Mouse (Mus musculus) stomach, postnatal 0 days (tissue): ENCODE data around the gene Sult2b1. TPM values are rescaled to one million over a fixed set of nuclear protein-coding genes. Genes with fewer than 3 reads are reported as not detected.

Source experiments
- ATAC-seq: fragments of 200-750 bp; cut with Nextera tagmentation; 2 replicates; pipeline ENCODE4 v1.8.0; 2017; ENCODE audit not compliant: low FRiP score, low TSS enrichment
- DNase-seq: peaks from one replicate; pipeline ENCODE4 v3.0.0-alpha.2; 2016; ENCODE audit warnings: low spot score
- H3K27ac ChIP-seq: fragments of 300-500 bp; sonication (generic); replicated peaks from 2 replicates; pipeline ENCODE4 v1.5.1; 2014; ENCODE audit warnings: mild to moderate bottlenecking, control low read depth
- H3K27me3 ChIP-seq: fragments of 300-500 bp; sonication (generic); 2 replicates; pipeline ENCODE4 v1.6.1; 2014; ENCODE audit warnings: low read length; ENCODE audit not compliant: control insufficient read depth, insufficient read depth
- H3K36me3 ChIP-seq: fragments of 300-500 bp; sonication (generic); 2 replicates; pipeline ENCODE4 v1.6.1; 2014; ENCODE audit warnings: low read length, mixed read lengths; ENCODE audit not compliant: control insufficient read depth, insufficient read depth
- H3K4me1 ChIP-seq: fragments of 300-500 bp; sonication (generic); replicated peaks from 2 replicates; pipeline ENCODE4 v1.6.1; 2014; ENCODE audit warnings: antibody characterized with exemption; ENCODE audit not compliant: control insufficient read depth, insufficient read depth
- H3K4me2 ChIP-seq: fragments of 300-500 bp; sonication (generic); replicated peaks from 2 replicates; pipeline ENCODE4 v1.6.1; 2014; ENCODE audit warnings: low read depth, mild to moderate bottlenecking, control low read depth, moderate library complexity
- H3K4me3 ChIP-seq: fragments of 300-500 bp; sonication (generic); 2 replicates; pipeline ENCODE4 v1.5.1; 2014; ENCODE audit warnings: low read depth, low read length, control low read depth
- H3K9ac ChIP-seq: fragments of 300-500 bp; sonication (generic); 2 replicates; pipeline ENCODE4 v1.6.1; 2014; ENCODE audit warnings: mild to moderate bottlenecking, low read length, control low read depth, mixed read lengths
- H3K9me3 ChIP-seq: fragments of 300-500 bp; sonication (generic); 2 replicates; pipeline ENCODE4 v1.6.1; 2016; ENCODE audit warnings: low read length; ENCODE audit not compliant: control insufficient read depth
- CTCF ChIP-seq: IDR thresholded peaks from 2 replicates; pipeline ENCODE4 v1.5.1; 2016; ENCODE audit warnings: antibody characterized with exemption, low read depth, mild to moderate bottlenecking, moderate library complexity
- EP300 ChIP-seq: optimal IDR thresholded peaks from 2 replicates; pipeline ENCODE3; 2016; ENCODE audit warnings: antibody characterized with exemption
- WGBS: fragments of 180-500 bp; shearing (Covaris S2); extraction: QIAGEN DNeasy Blood & Tissue Kit; methylation state at CpG from one replicate; pipeline ENCODE4 v1.1.7; 2014; 5-methylcytosine and 5-hydroxymethylcytosine counted together
- polyA plus RNA-seq: library from polyadenylated mRNA; unstranded; fragments of >200 nt; fragmentation: Nextera tagmentation; extraction: Ambion mirVana; gene quantifications from 2 replicates; pipeline ENCODE4 v1.2.1, GENCODE M21; 2015

Gene Sult2b1
- polyA plus RNA-seq, 1 experiment from 2014 or later = 87.1 TPM

DNA sequence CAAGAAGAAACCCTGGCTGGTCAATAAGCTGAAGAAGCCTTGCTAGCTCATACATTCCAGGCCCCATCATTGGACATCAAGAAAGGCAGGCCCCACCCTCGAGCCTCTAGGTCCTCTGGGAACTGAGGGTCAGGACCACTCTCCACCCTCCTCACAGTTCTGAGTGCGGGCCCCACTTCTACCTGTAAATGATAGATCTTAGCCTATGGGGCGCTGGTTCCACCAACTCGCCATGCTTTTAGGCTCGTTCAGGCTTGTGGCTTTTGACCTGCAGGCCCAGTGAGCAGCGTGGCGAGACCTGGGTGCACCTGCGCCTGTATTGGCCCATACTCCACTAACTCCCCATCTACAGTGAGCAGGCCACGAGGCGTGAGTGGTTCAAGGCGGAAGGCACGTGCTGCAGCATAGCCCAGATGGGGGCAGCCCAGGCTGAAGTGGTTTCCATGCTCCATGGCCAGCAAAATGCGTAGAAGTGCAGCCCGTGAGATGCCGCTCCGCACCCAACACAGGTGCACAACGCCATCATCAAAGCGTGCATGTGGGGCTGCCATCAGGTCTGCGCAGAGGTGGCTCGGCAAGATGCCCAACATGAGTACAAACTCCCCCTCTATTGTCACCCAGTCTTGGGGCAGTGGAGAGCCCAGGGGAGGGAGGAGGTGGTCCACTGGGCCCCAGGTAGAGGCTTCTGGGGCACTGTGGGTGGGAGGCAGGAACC lies 73.8 kb downstream of the Sult2b1 start:
- Histone ChIP-seq H3K27me3 (no peaks in the 10 kb centered on the region), H3K4me2 (no peak overlapping the region), H3K9me3 (no peaks in the 10 kb centered on the region), H3K4me3 (no peak overlapping the region), H3K36me3 (peaks cover 27% of the 10 kb centered on the region), H3K4me1 (peaks cover 13% of the 10 kb centered on the region; the same call in 1 of the 2 replicates), H3K9ac (no peak overlapping the region), H3K27ac (no peak overlapping the region)
- DNase-seq (peak; percentile 14), ATAC-seq (no peak)
- 85% methylated on average over 20 of the region's 20 CpGs for WGBS
- no peak for TF ChIP-seq EP300
- no peak for TF ChIP-seq CTCF

DNA sequence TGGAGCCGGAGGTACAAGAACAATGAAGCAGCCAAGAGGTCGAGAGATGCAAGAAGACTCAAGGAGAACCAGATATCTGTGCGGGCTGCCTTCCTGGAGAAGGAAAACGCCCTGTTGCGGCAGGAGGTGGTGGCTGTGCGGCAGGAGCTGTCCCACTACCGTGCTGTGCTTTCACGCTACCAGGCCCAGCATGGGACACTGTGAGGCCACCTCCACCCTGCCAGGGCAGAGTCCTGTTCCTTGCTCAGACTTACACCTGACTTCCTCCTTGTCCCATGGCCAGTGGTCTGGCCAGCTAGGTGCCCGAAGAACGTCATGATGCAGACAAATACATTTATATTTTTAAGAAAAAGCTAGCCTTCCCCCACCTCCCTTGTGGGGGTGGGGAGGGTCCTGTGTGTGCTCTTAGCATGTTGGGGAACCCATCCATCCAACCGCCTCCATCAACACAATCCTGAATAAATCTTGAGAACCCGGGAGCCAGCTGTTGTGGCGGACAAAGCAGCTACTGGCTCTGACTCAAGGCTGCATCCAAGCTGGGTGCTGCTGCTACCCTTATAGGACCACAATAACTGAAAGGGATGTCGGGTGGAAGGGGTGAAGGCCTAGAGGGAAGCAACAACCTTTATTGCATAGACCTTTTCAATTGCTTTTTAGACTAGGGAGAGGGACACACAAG lies 74.7 kb downstream of the Sult2b1 start:
- Histone ChIP-seq H3K36me3 (peaks cover 27% of the 10 kb centered on the region), H3K9me3 (no peaks in the 10 kb centered on the region), H3K27ac (no peak overlapping the region), H3K4me2 (no peak overlapping the region), H3K27me3 (no peaks in the 10 kb centered on the region), H3K4me1 (peaks cover 11% of the 10 kb centered on the region; the same call in 1 of the 2 replicates), H3K4me3 (no peak overlapping the region), H3K9ac (no peak overlapping the region)
- TF ChIP-seq EP300 (no peak), CTCF (no peak)
- DNase-seq (no peak), ATAC-seq (no peak)
- WGBS = 58% methylated on average over 14 of the region's 14 CpGs

DNA sequence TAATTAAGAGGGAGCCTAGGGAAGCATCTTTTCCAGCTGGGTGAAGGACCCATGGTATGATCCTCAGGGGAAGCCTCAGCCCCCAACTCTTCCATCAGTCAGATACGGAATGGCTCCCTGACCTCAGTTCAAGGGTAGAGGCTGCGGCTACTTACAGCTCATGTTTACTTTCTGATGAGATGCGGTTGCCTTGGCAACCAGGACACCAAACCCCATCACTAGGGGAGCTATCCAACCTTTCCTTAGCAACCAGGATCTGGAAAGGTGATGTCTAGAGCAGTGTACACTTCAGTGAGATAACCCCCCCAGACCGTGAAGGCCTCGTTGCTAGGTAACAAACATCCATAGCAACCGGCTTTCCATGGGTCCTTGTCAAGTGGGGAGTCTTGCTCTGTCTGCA lies 75.4 kb downstream of the Sult2b1 start:
- Histone ChIP-seq H3K4me2 (no peak overlapping the region), H3K36me3 (peaks cover 27% of the 10 kb centered on the region), H3K4me3 (no peak overlapping the region), H3K9me3 (no peaks in the 10 kb centered on the region), H3K4me1 (peaks cover 11% of the 10 kb centered on the region; the same call in 1 of the 2 replicates), H3K27ac (peak overlapping the region; percentile 4; the same call in 1 of the 2 replicates), H3K9ac (no peak overlapping the region), H3K27me3 (no peaks in the 10 kb centered on the region)
- WGBS = 35% methylated on average over 6 of the region's 6 CpGs
- DNase-seq (no peak), ATAC-seq (no peak)
- TF ChIP-seq EP300 (no peak), CTCF (no peak)

DNA sequence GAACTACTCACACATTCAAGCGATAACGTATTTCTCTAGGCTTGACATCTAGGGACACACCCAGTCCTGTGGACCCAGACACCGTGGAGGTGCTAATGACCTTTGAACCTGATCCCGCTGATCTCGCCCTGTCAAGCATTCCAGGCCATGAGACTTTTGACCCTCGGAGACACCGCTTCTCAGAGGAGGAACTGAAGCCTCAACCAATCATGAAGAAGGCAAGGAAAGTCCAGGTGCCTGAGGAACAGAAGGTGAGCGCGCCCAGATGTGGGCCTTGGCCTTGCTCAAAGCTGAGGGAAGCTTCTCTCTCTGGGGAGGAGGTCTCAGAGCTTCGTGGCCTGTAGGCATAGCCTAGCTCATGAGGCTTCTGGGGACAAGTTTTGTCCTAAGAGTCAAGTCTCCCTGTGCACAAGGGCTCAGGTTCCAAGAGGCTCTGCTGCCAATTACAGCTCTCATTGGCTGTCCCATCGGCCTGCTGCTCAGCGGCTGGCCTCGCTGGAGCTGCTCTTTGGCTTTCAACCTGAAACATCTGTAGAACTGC lies 76.2 kb downstream of the Sult2b1 start:
- Histone ChIP-seq H3K9ac (peak overlapping the region; percentile 43), H3K27ac (peak overlapping the region; percentile 96), H3K4me1 (peaks cover 15% of the 10 kb centered on the region; the same call in 1 of the 2 replicates), H3K4me2 (peak overlapping the region; percentile 99), H3K36me3 (peaks cover 23% of the 10 kb centered on the region), H3K9me3 (no peaks in the 10 kb centered on the region), H3K27me3 (no peaks in the 10 kb centered on the region), H3K4me3 (peak overlapping the region; percentile 24; the same call in 1 of the 2 replicates)
- WGBS = 24% methylated on average over 13 of the region's 13 CpGs
- DNase-seq (peak; percentile 61), ATAC-seq (no peak)
- TF ChIP-seq CTCF (no peak), EP300 (no peak)

DNA sequence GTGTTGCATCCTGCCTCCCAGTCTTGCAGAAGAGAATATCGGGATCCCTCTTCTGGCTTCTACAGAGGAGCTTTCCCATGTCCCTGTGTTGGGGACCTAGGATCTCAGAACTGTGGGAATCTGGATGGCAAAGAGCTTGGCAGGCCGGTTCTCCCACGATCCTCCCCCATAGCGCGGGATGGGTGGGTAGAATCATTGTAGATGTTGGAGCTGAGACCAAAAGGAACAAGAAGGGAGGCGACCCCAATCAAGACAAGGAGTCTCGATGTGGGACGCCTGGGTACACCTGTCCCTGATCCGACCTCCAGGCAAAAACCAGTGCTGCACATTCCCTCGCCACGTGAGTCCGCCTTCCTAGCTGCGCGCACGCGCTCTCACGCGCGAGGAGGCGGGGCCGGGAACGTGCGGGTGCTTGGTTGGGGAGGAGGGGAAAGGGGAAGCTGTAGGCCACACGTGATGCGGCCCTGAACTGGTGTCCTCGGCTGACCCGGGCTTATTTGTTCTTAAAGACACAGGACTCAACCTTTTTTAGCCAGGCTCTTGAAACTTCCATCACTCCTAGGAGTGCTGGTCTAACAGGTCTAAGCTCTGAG lies 77.0 kb downstream of the Sult2b1 start:
- WGBS = under 1% methylated on average over 26 of the region's 27 CpGs
- ATAC-seq = peak; percentile 25
- H3K4me1 ChIP-seq = peaks cover 15% of the 10 kb centered on the region; the same call in 1 of the 2 replicates

More for the DNA sequence above, 77.0 kb downstream of the Sult2b1 start:
- H3K27ac ChIP-seq = peak overlapping the region; percentile 96
- no peak for TF ChIP-seq EP300
- TF ChIP-seq CTCF = no peak
- H3K9me3 ChIP-seq = no peaks in the 10 kb centered on the region
- H3K27me3 ChIP-seq = no peaks in the 10 kb centered on the region
- peak overlapping the region; percentile 65 for H3K4me3 ChIP-seq
- peak overlapping the region; percentile 91 for H3K9ac ChIP-seq
- peak; percentile 98 for DNase-seq
- H3K4me2 ChIP-seq = peak overlapping the region; percentile 99
- peaks cover 21% of the 10 kb centered on the region for H3K36me3 ChIP-seq
